8 mouse cellular contexts compared by ENCODE assay signal in genomic region chr19:60791164-60791563, GRCm38 (mm10). TPM values are rescaled to one million over a fixed set of nuclear protein-coding genes. Genes with fewer than 3 reads are reported as not detected.
DNase-seq lines count a peak whose midpoint lies in the region; ATAC-seq and TF ChIP-seq lines count a peak whose summit lies in the region.

No protein-coding gene starts in this region.

- H3K4me2 ChIP-seq in kidney, postnatal 0 days (ENCODE audit: low read length): peak overlapping the region; percentile 75
- peak overlapping the region; percentile 47 for H3K4me2 ChIP-seq in embryonic facial prominence, embryonic 11.5 days (ENCODE audit: low read depth, low read length)
- H3K4me2 ChIP-seq in hindbrain, embryonic 13.5 days: peak overlapping the region; percentile 54
- H3K4me2 ChIP-seq in midbrain, embryonic 14.5 days (ENCODE audit: low read length): peak overlapping the region; percentile 69

- DNase-seq in kidney, postnatal 0 days (ENCODE audit: low spot score): no peak
- no peak for DNase-seq in kidney, postnatal 25 days
- no peak for DNase-seq in embryonic facial prominence, embryonic 11.5 days (ENCODE audit: low spot score)
- no peak for DNase-seq in midbrain, embryonic 14.5 days
- DNase-seq in left cerebral cortex, postnatal 36 days (ENCODE audit: low spot score in 2 of 2): no peak
- no peak for DNase-seq in T-cell, adult 2 months (ENCODE audit: low spot score)
- DNase-seq in right cerebral cortex, postnatal 14 days: no peak

- intact Hi-C loops in left cerebral cortex, postnatal 36 days (cut with DNase I): loop anchor here (2.0 kb wide), 1 partner anchor 20 kb away; the partner anchor contains the start of gene Fam45a

- no peaks in the 10 kb centered on the region; the same call in 1 of the 2 replicates for H3K4me1 ChIP-seq in kidney, postnatal 0 days (replicated peaks; ENCODE audit: insufficient read depth, low read length)
- no peaks in the 10 kb centered on the region for H3K4me1 ChIP-seq in embryonic facial prominence, embryonic 11.5 days (ENCODE audit: control insufficient read depth, insufficient read depth, low read length)
- H3K4me1 ChIP-seq in hindbrain, embryonic 13.5 days (replicated peaks): peaks cover 20% of the 10 kb centered on the region
- H3K4me1 ChIP-seq in midbrain, embryonic 14.5 days (ENCODE audit: control insufficient read depth, insufficient read depth, low read length): peaks cover 20% of the 10 kb centered on the region

- H3K27ac ChIP-seq in kidney, postnatal 0 days: peak overlapping the region; percentile 100
- no peak overlapping the region; the same call in 1 of the 2 replicates for H3K27ac ChIP-seq in embryonic facial prominence, embryonic 11.5 days (replicated peaks; ENCODE audit: low read depth, low read length)
- H3K27ac ChIP-seq in hindbrain, embryonic 13.5 days: peak overlapping the region; percentile 98
- peak overlapping the region; percentile 94 for H3K27ac ChIP-seq in midbrain, embryonic 14.5 days (replicated peaks; ENCODE audit: low read depth, low read length)

- no peaks in the 10 kb centered on the region for H3K27me3 ChIP-seq in kidney, postnatal 0 days (ENCODE audit: insufficient read depth, low read length)
- no peaks in the 10 kb centered on the region for H3K27me3 ChIP-seq in embryonic facial prominence, embryonic 11.5 days (ENCODE audit: control insufficient read depth, insufficient read depth, low read length)
- H3K27me3 ChIP-seq in hindbrain, embryonic 13.5 days: no peaks in the 10 kb centered on the region
- no peaks in the 10 kb centered on the region for H3K27me3 ChIP-seq in midbrain, embryonic 14.5 days (ENCODE audit: control insufficient read depth, insufficient read depth, low read length)

- H3K9me3 ChIP-seq in kidney, postnatal 0 days (replicated peaks; ENCODE audit: low read length): no peaks in the 10 kb centered on the region
- no peaks in the 10 kb centered on the region for H3K9me3 ChIP-seq in embryonic facial prominence, embryonic 11.5 days (replicated peaks; ENCODE audit: control insufficient read depth, low read length)
- no peaks in the 10 kb centered on the region for H3K9me3 ChIP-seq in hindbrain, embryonic 13.5 days
- H3K9me3 ChIP-seq in midbrain, embryonic 14.5 days (ENCODE audit: control insufficient read depth, low read length): no peaks in the 10 kb centered on the region

- H3K4me3 ChIP-seq in kidney, postnatal 0 days (replicated peaks; ENCODE audit: low read depth, low read length): peak overlapping the region; percentile 98
- peak overlapping the region; percentile 98 for H3K4me3 ChIP-seq in embryonic facial prominence, embryonic 11.5 days (ENCODE audit: low read depth, low read length)
- peak overlapping the region; percentile 84 for H3K4me3 ChIP-seq in hindbrain, embryonic 13.5 days
- peak overlapping the region; percentile 99 for H3K4me3 ChIP-seq in midbrain, embryonic 14.5 days (replicated peaks; ENCODE audit: low read depth, low read length)

- 12% methylated on average over 9 of the region's 9 CpGs for WGBS in kidney, postnatal 0 days
- 21% methylated on average over 9 of the region's 9 CpGs for WGBS in embryonic facial prominence, embryonic 11.5 days
- 16% methylated on average over 9 of the region's 9 CpGs for WGBS in hindbrain, embryonic 13.5 days
- WGBS in midbrain, embryonic 14.5 days: 14% methylated on average over 9 of the region's 9 CpGs

- no peak for TF ChIP-seq CTCF in kidney, postnatal 0 days (IDR thresholded peaks at IDR 0.05; ENCODE audit: low read depth)

- H3K36me3 ChIP-seq in kidney, postnatal 0 days (ENCODE audit: insufficient read depth, low read length): no peaks in the 10 kb centered on the region
- no peaks in the 10 kb centered on the region for H3K36me3 ChIP-seq in embryonic facial prominence, embryonic 11.5 days (replicated peaks; ENCODE audit: control insufficient read depth, insufficient read depth, low read depth, low read length)
- no peaks in the 10 kb centered on the region for H3K36me3 ChIP-seq in hindbrain, embryonic 13.5 days
- H3K36me3 ChIP-seq in midbrain, embryonic 14.5 days (ENCODE audit: control insufficient read depth, insufficient read depth, low read length): no peaks in the 10 kb centered on the region

- peak overlapping the region; percentile 100 for H3K9ac ChIP-seq in kidney, postnatal 0 days (ENCODE audit: low read depth, low read length)
- peak overlapping the region; percentile 100 for H3K9ac ChIP-seq in embryonic facial prominence, embryonic 11.5 days (replicated peaks; ENCODE audit: low read length)
- H3K9ac ChIP-seq in hindbrain, embryonic 13.5 days: peak overlapping the region; percentile 100
- peak overlapping the region; percentile 99 for H3K9ac ChIP-seq in midbrain, embryonic 14.5 days (replicated peaks; ENCODE audit: low read length)

- ATAC-seq in kidney, postnatal 0 days (replicated peaks; ENCODE audit: low FRiP score, low read depth): no peak
- 0 out of 2 replicates have a peak, but pooled peaks have one; percentile 40 for ATAC-seq in embryonic facial prominence, embryonic 11.5 days (replicated peaks; ENCODE audit: insufficient number of reproducible peaks, low FRiP score, low TSS enrichment, low read depth)
- no peak for ATAC-seq in hindbrain, embryonic 13.5 days (ENCODE audit: low FRiP score)
- no peak for ATAC-seq in midbrain, embryonic 14.5 days (ENCODE audit: low FRiP score, low TSS enrichment)

RNA-seq across cellular contexts. Expression of gene Eif3a, which starts 0.7 kb away (rescaled TPM):
- 97.2 and 108 TPM in 2 replicates for polyA plus RNA-seq in kidney, postnatal 0 days (2015; fragmentation: Nextera tagmentation; extraction: Ambion mirVana)
- polyA plus RNA-seq in embryonic facial prominence, embryonic 11.5 days (2014; fragmentation: Nextera tagmentation; extraction: Ambion mirVana): 184 and 200 TPM in 2 replicates
- 112 and 121 TPM in 2 replicates for polyA plus RNA-seq in hindbrain, embryonic 13.5 days (2015; fragmentation: Nextera tagmentation; extraction: Ambion mirVana)
- polyA plus RNA-seq in midbrain, embryonic 14.5 days (2014; fragmentation: Nextera tagmentation; extraction: Ambion mirVana): 122 and 140 TPM in 2 replicates
- 100 to 1,000 TPM in 1 of 2 experiments, 10 to 100 TPM in 1; 78.5 to 102 TPM for total RNA-seq in left cerebral cortex, postnatal 36 days (2021)

RNA-seq across cellular contexts. Expression of gene Fam45a, which starts 20.2 kb away (rescaled TPM):
- 26.5 and 29.1 TPM in 2 replicates for polyA plus RNA-seq in kidney, postnatal 0 days (2015; fragmentation: Nextera tagmentation; extraction: Ambion mirVana)
- polyA plus RNA-seq in embryonic facial prominence, embryonic 11.5 days (2014; fragmentation: Nextera tagmentation; extraction: Ambion mirVana): 35.8 and 38.0 TPM in 2 replicates
- polyA plus RNA-seq in hindbrain, embryonic 13.5 days (2015; fragmentation: Nextera tagmentation; extraction: Ambion mirVana): 39.7 and 43.6 TPM in 2 replicates
- 48.4 and 52.5 TPM in 2 replicates for polyA plus RNA-seq in midbrain, embryonic 14.5 days (2014; fragmentation: Nextera tagmentation; extraction: Ambion mirVana)
- 10 to 100 TPM; 38.0 to 47.4 TPM for total RNA-seq in left cerebral cortex, postnatal 36 days (2021)

RNA-seq across cellular contexts. Expression of gene Nanos1, which starts 35.4 kb away (rescaled TPM):
- 0.69 and 0.75 TPM in 2 replicates for polyA plus RNA-seq in kidney, postnatal 0 days (2015; fragmentation: Nextera tagmentation; extraction: Ambion mirVana)
- polyA plus RNA-seq in embryonic facial prominence, embryonic 11.5 days (2014; fragmentation: Nextera tagmentation; extraction: Ambion mirVana): 2.3 TPM in 2 replicates
- 13.5 and 14.0 TPM in 2 replicates for polyA plus RNA-seq in hindbrain, embryonic 13.5 days (2015; fragmentation: Nextera tagmentation; extraction: Ambion mirVana)
- 23.0 and 30.5 TPM in 2 replicates for polyA plus RNA-seq in midbrain, embryonic 14.5 days (2014; fragmentation: Nextera tagmentation; extraction: Ambion mirVana)
- total RNA-seq in left cerebral cortex, postnatal 36 days (2021): 10 to 100 TPM; 22.3 to 23.4 TPM
